Mouse (Mus musculus) MEL (cell line): ENCODE results near the gene Nt5c2. TPM values are rescaled to one million over a fixed set of nuclear protein-coding genes. Genes with fewer than 3 reads are reported as not detected.

Experiments used
- DNase-seq: peaks from one replicate; pipeline ENCODE4 v3.0.0; 2011; ENCODE audit warnings: low read depth, low spot score
- H3K27ac ChIP-seq: 2 replicates; pipeline ENCODE4 v1.5.1; 2012; ENCODE audit warnings: low read depth, mild to moderate bottlenecking, control low read depth, low read length, moderate library complexity; ENCODE audit not compliant: control insufficient read depth
- H3K27me3 ChIP-seq, 2 experiments: fragments of 150-350 bp in 1 of 2; sonication (generic) in 1 of 2; 2 replicates each; pipeline ENCODE4 v1.6.1; 2012; ENCODE audit warnings: low read length in 2 of 2, mild to moderate bottlenecking in 2 of 2, improper control_type of control experiment in 1 of 2, moderate library complexity in 1 of 2; ENCODE audit not compliant: insufficient read depth in 2 of 2, control insufficient read depth in 1 of 2
- H3K36me3 ChIP-seq, 2 experiments: 2 replicates each; pipeline ENCODE4 v1.6.1; 2012 to 2014; ENCODE audit warnings: low read length in 2 of 2, improper control_type of control experiment in 1 of 2, inconsistent platforms in 1 of 2, mild to moderate bottlenecking in 1 of 2; ENCODE audit not compliant: insufficient read depth in 2 of 2, control insufficient read depth in 1 of 2
- H3K4me1 ChIP-seq, 2 experiments: fragments of 150-350 bp in 1 of 2; sonication (generic) in 1 of 2; 2 replicates each; pipeline ENCODE4 v1.6.1; 2012; ENCODE audit warnings: low read length in 2 of 2, improper control_type of control experiment in 1 of 2, mild to moderate bottlenecking in 1 of 2; ENCODE audit not compliant: insufficient read depth in 2 of 2, control insufficient read depth in 1 of 2
- H3K4me3 ChIP-seq, 2 experiments: fragments of 150-350 bp in 1 of 2; sonication (generic) in 1 of 2; 2 replicates each; pipeline ENCODE4 v1.5.1; 2012; ENCODE audit warnings: low read depth in 2 of 2, low read length in 2 of 2, mild to moderate bottlenecking in 2 of 2, moderate library complexity in 2 of 2, control low read depth in 1 of 2, improper control_type of control experiment in 1 of 2; ENCODE audit not compliant: control insufficient read depth in 1 of 2, insufficient read depth in 1 of 2
- H3K79me2 ChIP-seq: 2 replicates; pipeline ENCODE4 v1.6.1; 2012; ENCODE audit warnings: mild to moderate bottlenecking, low read length, moderate library complexity; ENCODE audit not compliant: control insufficient read depth, poor library complexity, insufficient read depth
- H3K9ac ChIP-seq: 2 replicates; pipeline ENCODE4 v1.6.1; 2012; ENCODE audit warnings: low read depth, mild to moderate bottlenecking, control low read depth, low read length, moderate library complexity; ENCODE audit not compliant: control insufficient read depth, poor library complexity, severe bottlenecking
- H3K9me3 ChIP-seq: fragments of 150-350 bp; sonication (generic); replicated peaks from 2 replicates; pipeline ENCODE4 v1.6.1; 2012; ENCODE audit warnings: mild to moderate bottlenecking, low read length, improper control_type of control experiment, moderate library complexity; ENCODE audit not compliant: insufficient read depth
- BHLHE40 ChIP-seq: IDR thresholded peaks from 2 replicates; pipeline ENCODE4 v1.6.1; 2012; ENCODE audit warnings: low read depth, mild to moderate bottlenecking, inconsistent platforms, low read length, improper control_type of control experiment, borderline replicate concordance
- CHD1 ChIP-seq: IDR thresholded peaks from 2 replicates; pipeline ENCODE4 v1.6.1; 2012; ENCODE audit warnings: low read depth, mild to moderate bottlenecking, inconsistent platforms, low read length, improper control_type of control experiment
- CHD2 ChIP-seq: IDR thresholded peaks from 2 replicates; pipeline ENCODE4 v1.6.1; 2011; ENCODE audit warnings: low read length, improper control_type of control experiment
- CTCF ChIP-seq, 3 experiments: IDR thresholded peaks in 2 of 3; conservative IDR thresholded peaks in 1 of 3; 2 replicates each; pipeline ENCODE4 v1.5.1; 2011 to 2012; ENCODE audit warnings: low read length in 3 of 3, low read depth in 2 of 3, mild to moderate bottlenecking in 2 of 3, improper control_type of control experiment in 1 of 3, inconsistent platforms in 1 of 3, mixed read lengths in 1 of 3, moderate library complexity in 1 of 3; ENCODE audit not compliant: control insufficient read depth in 1 of 3, insufficient read depth in 1 of 3, poor library complexity in 1 of 3, severe bottlenecking in 1 of 3
- E2F4 ChIP-seq: IDR thresholded peaks from 2 replicates; pipeline ENCODE4 v1.6.1; 2011; ENCODE audit warnings: low read depth, low read length, improper control_type of control experiment, borderline replicate concordance
- EP300 ChIP-seq, 2 experiments: IDR thresholded peaks; 2 replicates each; pipeline ENCODE4 v1.6.1; 2011; ENCODE audit warnings: improper control_type of control experiment in 2 of 2, low read length in 2 of 2, low read depth in 1 of 2, mild to moderate bottlenecking in 1 of 2
- ETS1 ChIP-seq: IDR thresholded peaks from 2 replicates; pipeline ENCODE4 v1.6.1; 2012; ENCODE audit warnings: low read depth, mild to moderate bottlenecking, inconsistent platforms, low read length, improper control_type of control experiment, moderate library complexity
- GATA1 ChIP-seq: IDR thresholded peaks from 2 replicates; pipeline ENCODE4 v1.6.1; 2011; ENCODE audit warnings: low read depth, low read length, improper control_type of control experiment
- JUND ChIP-seq: IDR thresholded peaks from 2 replicates; pipeline ENCODE4 v1.6.1; 2011; ENCODE audit warnings: low read depth, mild to moderate bottlenecking, improper control_type of control experiment, low read length
- MAFK ChIP-seq: IDR thresholded peaks from 2 replicates; pipeline ENCODE4 v1.6.1; 2011; ENCODE audit warnings: low read depth, mild to moderate bottlenecking, low read length, improper control_type of control experiment, borderline replicate concordance
- MAX ChIP-seq: IDR thresholded peaks from 2 replicates; pipeline ENCODE4 v1.6.1; 2011; ENCODE audit warnings: low read length, improper control_type of control experiment
- MAZ ChIP-seq: IDR thresholded peaks from 2 replicates; pipeline ENCODE4 v1.6.1; 2012; ENCODE audit warnings: low read depth, mild to moderate bottlenecking, inconsistent platforms, low read length, improper control_type of control experiment
- MEF2A ChIP-seq: IDR thresholded peaks from 2 replicates; pipeline ENCODE4 v1.6.1; 2014; ENCODE audit warnings: low read depth, mild to moderate bottlenecking, inconsistent platforms, low read length, improper control_type of control experiment; ENCODE audit not compliant: poor library complexity, insufficient replicate concordance, severe bottlenecking; ENCODE audit errors: extremely low read depth
- MXI1 ChIP-seq: IDR thresholded peaks from 2 replicates; pipeline ENCODE4 v1.6.1; 2011; ENCODE audit warnings: mild to moderate bottlenecking, low read depth, low read length, improper control_type of control experiment
- MYC ChIP-seq: IDR thresholded peaks from 2 replicates; pipeline ENCODE4 v1.6.1; 2011; ENCODE audit warnings: low read depth, mild to moderate bottlenecking, low read length, improper control_type of control experiment, moderate library complexity
- NELFE ChIP-seq: IDR thresholded peaks from 2 replicates; pipeline ENCODE4 v1.6.1; 2011; ENCODE audit warnings: low read depth, low read length, improper control_type of control experiment
- NRF1 ChIP-seq: IDR thresholded peaks from 2 replicates; pipeline ENCODE4 v1.6.1; 2014; ENCODE audit warnings: low read depth, mild to moderate bottlenecking, inconsistent platforms, low read length, improper control_type of control experiment, moderate library complexity; ENCODE audit not compliant: poor library complexity, insufficient read depth, severe bottlenecking
- POLR2A ChIP-seq, 2 experiments: IDR thresholded peaks; 2 replicates each; pipeline ENCODE4 v1.6.1; 2011 to 2012; ENCODE audit warnings: low read length in 2 of 2, mild to moderate bottlenecking in 2 of 2, control low read depth in 1 of 2, improper control_type of control experiment in 1 of 2, low read depth in 1 of 2, moderate library complexity in 1 of 2; ENCODE audit not compliant: control insufficient read depth in 1 of 2, insufficient read depth in 1 of 2, poor library complexity in 1 of 2
- RAD21 ChIP-seq: IDR thresholded peaks from 2 replicates; pipeline ENCODE4 v1.6.1; 2011; ENCODE audit warnings: mild to moderate bottlenecking, low read depth, low read length, improper control_type of control experiment
- RCOR1 ChIP-seq: IDR thresholded peaks from 2 replicates; pipeline ENCODE4 v1.6.1; 2012; ENCODE audit warnings: low read depth, mild to moderate bottlenecking, inconsistent platforms, low read length, improper control_type of control experiment
- SMC3 ChIP-seq: IDR thresholded peaks from 2 replicates; pipeline ENCODE4 v1.6.1; 2011; ENCODE audit warnings: low read depth, low read length, improper control_type of control experiment
- TAL1 ChIP-seq: IDR thresholded peaks from 2 replicates; pipeline ENCODE4 v1.6.1; 2012; ENCODE audit warnings: mild to moderate bottlenecking, inconsistent platforms, low read length, moderate library complexity, mixed read lengths
- TCF12 ChIP-seq: IDR thresholded peaks from 2 replicates; pipeline ENCODE4 v1.6.1; 2014; ENCODE audit warnings: low read depth, mild to moderate bottlenecking, inconsistent platforms, low read length, improper control_type of control experiment, moderate library complexity
- ZC3H11A ChIP-seq: IDR thresholded peaks from 2 replicates; pipeline ENCODE4 v1.6.1; 2012; ENCODE audit warnings: low read depth, mild to moderate bottlenecking, inconsistent platforms, low read length, improper control_type of control experiment
- ZMIZ1 ChIP-seq: IDR thresholded peaks from 2 replicates; pipeline ENCODE4 v1.6.1; 2012; ENCODE audit warnings: low read depth, mild to moderate bottlenecking, inconsistent platforms, low read length, improper control_type of control experiment, moderate library complexity
- ZNF384 ChIP-seq: IDR thresholded peaks from 2 replicates; pipeline ENCODE4 v1.6.1; 2012; ENCODE audit warnings: low read depth, mild to moderate bottlenecking, inconsistent platforms, low read length, improper control_type of control experiment
- polyA plus RNA-seq, 2 experiments: library from polyadenylated mRNA; stranded (reverse) in 1 of 2; unstranded in 1 of 2; fragments of >175 nt in 1 of 2; fragments of >200 nt in 1 of 2; gene quantifications; 2 replicates each; pipeline versions ENCODE4 v1.2.1 to v1.2.4; 2012; ENCODE audit warnings: low replicate concordance in 2 of 2, low read depth in 1 of 2; ENCODE audit not compliant: insufficient read length in 2 of 2, insufficient read depth in 1 of 2, missing spikeins in 1 of 2
- total RNA-seq: library from RNA; depleted of rRNA; stranded (reverse); fragments of 300-350 nt; gene quantifications from 2 replicates; pipeline ENCODE4 v1.2.3, GENCODE M21; 2012

Nt5c2 gene
- total and polyA plus RNA-seq, 3 experiments, result 64.6 to 455 (median 147) TPM

GRCm38 (mm10) chr19:46957001-46957400 is 58.0 kb downstream of the Nt5c2 start:
- H3K79me2 ChIP-seq, result peaks cover 79% of the 10 kb centered on the region
- peaks cover 6 to 44% of the 10 kb centered on the region in 2 experiments for H3K36me3 ChIP-seq
- peak; percentile 46 for DNase-seq
- no peak overlapping the region for H3K9ac ChIP-seq
- no peaks in the 10 kb centered on the region for H3K27me3 ChIP-seq
- H3K27ac ChIP-seq, result peak overlapping the region; percentile 8
- TF ChIP-seq POLR2A (IDR thresholded peaks at IDR 0.05; ENCODE audit: control insufficient read depth in 1 of 2, insufficient read depth in 1 of 2, low read depth in 1 of 2, low read length in 2 of 2, poor library complexity in 1 of 2) (no peak), SMC3 (no peak), EP300 (IDR thresholded peaks at IDR 0.05; ENCODE audit: low read depth in 1 of 2, low read length in 2 of 2) (peak in 1 of 2 experiments; percentile 26; a peak in 2 of 4 replicates), TCF12 (no peak), MXI1 (no peak), ZNF384 (peak; percentile 58), MEF2A (no peak), TAL1 (0 out of 2 replicates have a peak, but pooled peaks have one; percentile 5), RCOR1 (no peak), JUND (no peak), E2F4 (no peak), CTCF (IDR thresholded peaks at IDR 0.05 in 2 of 3, conservative IDR thresholded peaks at IDR 0.05 in 1 of 3; ENCODE audit: control insufficient read depth in 1 of 3, insufficient read depth in 1 of 3, low read depth in 2 of 3, low read length in 3 of 3, poor library complexity in 1 of 3, severe bottlenecking in 1 of 3) (no peak), CHD2 (no peak), MYC (no peak), NRF1 (no peak), BHLHE40 (no peak), RAD21 (no peak), MAX (no peak), ETS1 (no peak), GATA1 (peak; percentile 40; the same call in 1 of the 2 replicates), MAZ (no peak), NELFE (no peak), ZC3H11A (no peak), MAFK (no peak), CHD1 (no peak), ZMIZ1 (no peak)
- H3K4me3 ChIP-seq, result no peak overlapping the region
- H3K9me3 ChIP-seq, result no peaks in the 10 kb centered on the region
- H3K4me1 ChIP-seq, result peaks cover 22 to 33% of the 10 kb centered on the region in 2 experiments
